Mouse (Mus musculus) heart, embryonic 12.5 days (tissue): ENCODE measurements at regions not wholly inside any gene's neighbourhood (a gene's known extent, or its start where the extent isn't known, plus 50 kb on each side); places are given as distances from the start of the nearest gene placed in this dataset.

Experiments
- ATAC-seq: fragments of 200-750 bp; cut with Nextera tagmentation; 2 replicates; pipeline ENCODE4 v1.8.0; 2017; ENCODE audit warnings: moderate TSS enrichment, moderate library complexity; ENCODE audit not compliant: insufficient number of reproducible peaks, low FRiP score
- H3K27ac ChIP-seq: fragments of 300-500 bp; sonication (generic); 2 replicates; pipeline ENCODE4 v1.5.1; 2016; ENCODE audit warnings: mild to moderate bottlenecking, moderate library complexity; ENCODE audit not compliant: poor library complexity, severe bottlenecking
- H3K27me3 ChIP-seq: fragments of 300-500 bp; sonication (generic); replicated peaks from 2 replicates; pipeline ENCODE4 v1.6.1; 2016; ENCODE audit warnings: mild to moderate bottlenecking, moderate library complexity
- H3K36me3 ChIP-seq: fragments of 300-500 bp; sonication (generic); 2 replicates; pipeline ENCODE4 v1.6.1; 2016; ENCODE audit warnings: mild to moderate bottlenecking, moderate library complexity
- H3K4me1 ChIP-seq: fragments of 300-500 bp; sonication (generic); replicated peaks from 2 replicates; pipeline ENCODE4 v1.6.1; 2016; ENCODE audit warnings: mild to moderate bottlenecking
- H3K4me2 ChIP-seq: fragments of 300-500 bp; sonication (generic); 2 replicates; pipeline ENCODE4 v1.6.1; 2016; ENCODE audit warnings: mild to moderate bottlenecking, moderate library complexity
- H3K4me3 ChIP-seq: fragments of 300-500 bp; sonication (generic); 2 replicates; pipeline ENCODE4 v1.5.1; 2016; ENCODE audit warnings: mild to moderate bottlenecking
- H3K9ac ChIP-seq: fragments of 300-500 bp; sonication (generic); 2 replicates; pipeline ENCODE4 v1.6.1; 2016; ENCODE audit warnings: mild to moderate bottlenecking, moderate library complexity
- H3K9me3 ChIP-seq: fragments of 300-500 bp; sonication (generic); replicated peaks from 2 replicates; pipeline ENCODE4 v1.6.1; 2016; ENCODE audit warnings: mild to moderate bottlenecking, moderate library complexity
- WGBS: fragments of 180-500 bp; shearing (Covaris S2); methylation state at CpG from one replicate; pipeline ENCODE4 v1.1.7; 2016; 5-methylcytosine and 5-hydroxymethylcytosine counted together

DNA sequence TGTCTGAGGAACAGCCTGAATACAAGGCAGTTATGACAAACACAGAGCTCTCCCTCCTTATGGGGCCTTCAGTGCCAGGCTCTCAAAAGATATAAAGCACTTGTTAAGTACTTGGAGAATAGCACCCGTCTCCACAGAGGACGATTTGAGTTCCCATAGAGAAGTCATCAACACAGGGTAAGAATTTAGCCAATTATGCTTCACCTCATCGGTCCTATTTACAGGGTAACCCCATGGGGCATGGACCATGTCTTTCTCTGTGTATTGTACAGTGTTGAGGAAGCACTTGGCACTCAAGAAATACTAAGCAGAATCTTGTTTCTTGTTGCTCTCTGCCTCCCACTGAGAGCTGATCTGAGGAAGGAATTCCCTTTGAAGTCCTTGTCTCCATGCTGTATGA, 565.3 kb upstream of the Lcorl start:
- Histone ChIP-seq H3K27ac (no peak overlapping the region), H3K4me1 (no peaks in the 10 kb centered on the region), H3K9me3 (no peaks in the 10 kb centered on the region), H3K36me3 (no peaks in the 10 kb centered on the region), H3K4me2 (no peak overlapping the region), H3K27me3 (no peaks in the 10 kb centered on the region), H3K9ac (no peak overlapping the region), H3K4me3 (no peak overlapping the region)
- ATAC-seq = no peak
- WGBS = 73% methylated on average over 3 of the region's 3 CpGs

DNA sequence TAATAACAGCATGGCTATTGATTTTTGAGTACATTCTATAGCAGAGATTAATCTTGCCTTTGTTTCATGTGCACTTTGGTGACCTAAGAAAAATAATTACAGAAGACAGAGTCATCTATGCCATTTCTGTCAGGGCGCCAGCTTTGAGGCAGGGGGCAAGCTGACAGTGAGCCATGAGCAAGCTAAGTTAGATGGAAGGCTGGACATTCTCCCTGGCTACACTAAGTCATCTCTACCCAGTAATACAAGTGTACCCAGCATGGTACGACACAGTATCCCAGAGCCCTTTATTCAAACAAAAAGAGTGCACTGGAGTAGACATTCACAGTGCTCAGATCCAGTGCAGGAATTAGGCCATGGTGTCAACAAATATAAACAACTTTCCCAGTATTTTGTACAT, 549.6 kb upstream of the Lcorl start:
- Histone ChIP-seq H3K27me3 (no peaks in the 10 kb centered on the region), H3K27ac (no peak overlapping the region), H3K9ac (no peak overlapping the region), H3K4me1 (no peaks in the 10 kb centered on the region), H3K36me3 (no peaks in the 10 kb centered on the region), H3K4me3 (no peak overlapping the region), H3K4me2 (no peak overlapping the region), H3K9me3 (no peaks in the 10 kb centered on the region)
- WGBS = 85% methylated on average over 2 of the region's 2 CpGs
- no peak for ATAC-seq

DNA sequence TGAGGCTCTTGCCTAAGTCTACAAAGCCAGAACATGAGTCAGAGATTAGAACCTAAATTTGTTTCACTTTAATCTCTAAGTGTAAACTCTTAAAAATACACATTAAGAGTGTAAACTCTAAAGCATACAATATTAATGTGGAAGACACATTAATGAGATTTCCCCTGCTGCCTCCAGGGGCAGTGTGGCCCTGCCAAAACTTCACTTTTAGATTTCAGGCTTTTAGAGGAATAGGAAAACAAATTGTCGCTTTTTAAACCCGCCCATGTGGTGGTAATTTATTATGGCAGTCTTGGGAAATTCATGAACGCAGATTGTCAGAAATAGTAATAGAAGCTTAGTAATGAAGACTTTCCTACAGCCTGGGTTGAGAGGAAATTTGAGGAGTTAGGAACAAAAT, 549.0 kb upstream of the Lcorl start:
- no peak overlapping the region for H3K27ac ChIP-seq
- no peaks in the 10 kb centered on the region for H3K9me3 ChIP-seq
- no peak overlapping the region for H3K4me2 ChIP-seq
- no peak for ATAC-seq
- no peak overlapping the region for H3K9ac ChIP-seq
- no peaks in the 10 kb centered on the region for H3K36me3 ChIP-seq
- WGBS = 46% methylated on average over 3 of the region's 3 CpGs
- no peak overlapping the region for H3K4me3 ChIP-seq
- H3K27me3 ChIP-seq = no peaks in the 10 kb centered on the region
- no peaks in the 10 kb centered on the region for H3K4me1 ChIP-seq

DNA sequence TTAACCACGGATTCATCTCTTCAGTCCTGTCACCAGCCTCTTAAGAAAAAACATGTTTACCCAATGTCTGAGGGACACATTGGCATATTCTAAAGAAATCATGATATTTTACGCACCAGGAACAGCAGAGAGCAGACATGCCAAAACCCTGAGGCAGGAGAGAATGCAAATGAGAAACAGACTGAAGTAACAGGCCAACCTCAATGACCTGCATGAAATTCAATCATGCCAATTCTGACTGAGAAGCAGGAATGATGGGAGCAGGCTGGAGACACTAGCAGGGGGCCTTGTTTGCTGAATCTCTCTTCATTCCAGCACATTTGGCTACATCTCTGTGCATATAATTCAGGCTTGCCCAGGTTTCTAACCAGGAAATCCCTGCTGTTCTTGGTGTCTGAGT, 529.2 kb upstream of the Lcorl start:
- H3K9ac ChIP-seq = no peak overlapping the region
- no peak overlapping the region for H3K4me2 ChIP-seq
- no peaks in the 10 kb centered on the region for H3K36me3 ChIP-seq
- WGBS = 58% methylated on average over 2 of the region's 2 CpGs
- H3K4me1 ChIP-seq = no peaks in the 10 kb centered on the region
- H3K9me3 ChIP-seq = no peaks in the 10 kb centered on the region
- no peak overlapping the region for H3K4me3 ChIP-seq
- ATAC-seq = no peak
- H3K27ac ChIP-seq = no peak overlapping the region
- no peaks in the 10 kb centered on the region for H3K27me3 ChIP-seq

- no peaks in the 10 kb centered on the region for H3K27me3 ChIP-seq
- H3K36me3 ChIP-seq = no peaks in the 10 kb centered on the region
- no peak overlapping the region for H3K9ac ChIP-seq
- H3K4me1 ChIP-seq = no peaks in the 10 kb centered on the region
- H3K9me3 ChIP-seq = no peaks in the 10 kb centered on the region
- H3K4me2 ChIP-seq = no peak overlapping the region
- no peak overlapping the region for H3K4me3 ChIP-seq
- WGBS = 65% methylated on average over 1 of the region's 1 CpGs
- ATAC-seq = no peak
- no peak overlapping the region for H3K27ac ChIP-seq
These were observed 509.9 kb upstream of the Lcorl start for GRCm38 (mm10) chr5:46367328-46367727.

- no peak overlapping the region for H3K27ac ChIP-seq
- no peak overlapping the region for H3K4me2 ChIP-seq
- no peak for ATAC-seq
- H3K9ac ChIP-seq = no peak overlapping the region
- H3K4me3 ChIP-seq = no peak overlapping the region
- WGBS = 64% methylated on average over 2 of the region's 2 CpGs
- no peaks in the 10 kb centered on the region for H3K4me1 ChIP-seq
- no peaks in the 10 kb centered on the region for H3K36me3 ChIP-seq
- no peaks in the 10 kb centered on the region for H3K9me3 ChIP-seq
- H3K27me3 ChIP-seq = no peaks in the 10 kb centered on the region
These were observed 506.2 kb upstream of the Lcorl start for GRCm38 (mm10) chr5:46363661-46364060.

DNA sequence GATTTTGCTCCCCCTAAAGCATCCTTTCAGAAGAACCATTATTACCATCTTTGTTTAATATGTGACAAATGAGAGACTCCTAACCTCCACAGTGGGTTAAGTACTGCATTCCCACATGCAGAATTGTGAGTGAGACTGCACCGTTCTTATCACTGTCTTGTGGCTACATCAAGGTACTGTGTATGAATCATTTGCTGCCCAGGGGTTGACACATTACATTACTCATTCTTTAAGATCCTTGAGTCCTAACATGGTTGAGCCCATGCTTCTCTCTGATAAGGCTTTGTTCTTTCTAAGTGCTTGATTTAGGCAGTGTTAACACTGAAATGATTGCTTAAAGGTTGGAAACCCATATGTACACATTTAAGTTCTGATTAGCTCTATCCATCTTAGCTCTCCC, 504.2 kb upstream of the Lcorl start:
- H3K9ac ChIP-seq = no peak overlapping the region
- H3K27ac ChIP-seq = no peak overlapping the region
- no peak overlapping the region for H3K4me2 ChIP-seq
- H3K27me3 ChIP-seq = no peaks in the 10 kb centered on the region
- H3K9me3 ChIP-seq = no peaks in the 10 kb centered on the region
- ATAC-seq = no peak
- no peaks in the 10 kb centered on the region for H3K4me1 ChIP-seq
- WGBS = 43% methylated on average over 1 of the region's 1 CpGs
- no peak overlapping the region for H3K4me3 ChIP-seq
- H3K36me3 ChIP-seq = no peaks in the 10 kb centered on the region

DNA sequence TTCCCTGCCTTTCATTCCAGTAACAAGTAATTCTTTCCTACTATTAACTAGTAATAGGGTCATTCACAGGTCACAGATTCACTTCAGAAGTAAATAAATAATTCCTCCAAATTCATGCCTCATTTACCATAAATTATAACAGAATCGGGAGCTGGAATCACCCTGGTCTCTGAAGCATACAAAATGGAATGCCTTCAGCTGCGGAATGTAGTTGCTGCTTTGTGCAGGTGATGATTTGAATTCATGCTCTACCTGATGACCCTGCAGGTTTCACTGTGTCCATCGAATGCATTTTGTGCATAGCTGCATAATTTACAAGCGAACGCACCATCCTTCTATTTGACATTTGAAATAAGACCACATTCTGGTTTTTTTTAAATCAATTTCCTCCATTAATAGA, 491.0 kb upstream of the Lcorl start:
- ATAC-seq = no peak
- no peak overlapping the region for H3K4me2 ChIP-seq
- no peak overlapping the region for H3K27ac ChIP-seq
- no peak overlapping the region for H3K9ac ChIP-seq
- H3K4me1 ChIP-seq = no peaks in the 10 kb centered on the region
- no peaks in the 10 kb centered on the region for H3K36me3 ChIP-seq
- H3K9me3 ChIP-seq = no peaks in the 10 kb centered on the region
- H3K4me3 ChIP-seq = no peak overlapping the region
- no peaks in the 10 kb centered on the region for H3K27me3 ChIP-seq
- 83% methylated on average over 5 of the region's 5 CpGs for WGBS

GRCm38 (mm10) chr5:46347368-46348083, 490.1 kb upstream of the Lcorl start:
- ATAC-seq = no peak
- H3K4me2 ChIP-seq = peak overlapping the region; percentile 45
- H3K36me3 ChIP-seq = no peaks in the 10 kb centered on the region
- no peak overlapping the region for H3K27ac ChIP-seq
- WGBS = 19% methylated on average over 16 of the region's 16 CpGs
- H3K9ac ChIP-seq = no peak overlapping the region
- H3K27me3 ChIP-seq = no peaks in the 10 kb centered on the region
- H3K4me3 ChIP-seq = no peak overlapping the region
- no peaks in the 10 kb centered on the region for H3K9me3 ChIP-seq
- no peaks in the 10 kb centered on the region for H3K4me1 ChIP-seq

DNA sequence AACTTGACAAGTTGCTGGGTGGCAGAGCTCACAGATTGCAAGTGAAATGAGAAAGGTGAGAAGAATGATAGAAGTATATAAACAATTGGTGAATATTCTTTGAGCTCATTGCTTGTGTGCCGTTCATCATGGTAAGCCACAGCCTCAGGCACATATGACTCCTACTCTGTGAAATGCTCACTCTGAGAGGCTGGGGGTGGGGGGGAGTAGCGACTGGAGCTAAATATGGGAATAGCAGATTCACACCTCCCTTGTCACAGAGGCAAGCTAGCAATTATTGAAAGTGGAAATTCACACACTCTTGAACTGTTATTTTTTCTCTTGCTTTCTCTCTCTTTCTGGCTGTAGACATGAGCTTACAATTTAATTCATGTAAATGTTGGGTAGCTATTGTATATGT, 481.0 kb upstream of the Lcorl start:
- 75% methylated on average over 2 of the region's 2 CpGs for whole genome bisulfite sequencing
- Histone ChIP-seq H3K4me3 (no peak overlapping the region), H3K9me3 (no peaks in the 10 kb centered on the region), H3K27me3 (no peaks in the 10 kb centered on the region), H3K9ac (no peak overlapping the region), H3K4me2 (no peak overlapping the region), H3K27ac (no peak overlapping the region), H3K36me3 (no peaks in the 10 kb centered on the region), H3K4me1 (no peaks in the 10 kb centered on the region)
- no peak for ATAC-seq

GRCm38 (mm10) chr5:46330880-46331279, 473.5 kb upstream of the Lcorl start:
- no peaks in the 10 kb centered on the region for H3K27me3 ChIP-seq
- H3K4me3 ChIP-seq = no peak overlapping the region
- no peak overlapping the region for H3K9ac ChIP-seq
- WGBS = 61% methylated on average over 1 of the region's 1 CpGs
- no peaks in the 10 kb centered on the region for H3K36me3 ChIP-seq
- no peaks in the 10 kb centered on the region for H3K9me3 ChIP-seq
- no peak overlapping the region for H3K4me2 ChIP-seq
- no peak for ATAC-seq
- no peak overlapping the region for H3K27ac ChIP-seq
- H3K4me1 ChIP-seq = no peaks in the 10 kb centered on the region
